Mouse (Mus musculus): ENCODE measurements around the gene Slco3a1.

GRCm38 (mm10) chr7:74461736-74462135 lies 92.8 kb downstream of the Slco3a1 start:
- TF ChIP-seq CTCF (IDR thresholded peaks at IDR 0.05; ENCODE audit: low read depth, low read length) = no peak
- no peak for TF ChIP-seq POLR2A (IDR thresholded peaks at IDR 0.05; ENCODE audit: extremely low read depth, insufficient read depth, low read length)

All from liver, adult 2 months (tissue).